Mouse (Mus musculus) ES-E14 (cell line): ENCODE measurements around the gene Rprd1b.

ENCODE experiments used
- CHD2 ChIP-seq: IDR thresholded peaks from 2 replicates; pipeline ENCODE4 v1.6.1; 2014; ENCODE audit warnings: mild to moderate bottlenecking, low read depth, low read length, inconsistent platforms
- HCFC1 ChIP-seq: IDR thresholded peaks from 2 replicates; pipeline ENCODE4 v1.6.1; 2012; ENCODE audit warnings: low read length, inconsistent platforms, borderline replicate concordance; ENCODE audit not compliant: insufficient read depth
- MAFK ChIP-seq: IDR thresholded peaks from 2 replicates; pipeline ENCODE4 v1.6.1; 2014; ENCODE audit warnings: mild to moderate bottlenecking, low read depth, low read length, inconsistent platforms; ENCODE audit not compliant: insufficient read depth
- ZC3H11A ChIP-seq: IDR thresholded peaks from 2 replicates; pipeline ENCODE4 v1.6.1; 2012; ENCODE audit warnings: low read depth, mild to moderate bottlenecking, inconsistent platforms, low read length, borderline replicate concordance
- ZNF384 ChIP-seq: IDR thresholded peaks from 2 replicates; pipeline ENCODE4 v1.6.1; 2012; ENCODE audit warnings: low read depth, low read length, inconsistent platforms

GRCm38 (mm10) chr2:158093345-158093744 is 65.0 kb downstream of the Rprd1b start:
- TF ChIP-seq ZC3H11A (no peak), CHD2 (no peak), HCFC1 (no peak), MAFK (no peak), ZNF384 (no peak)
